Mouse (Mus musculus): ENCODE results near the gene Onecut1. TPM values are rescaled to one million over a fixed set of nuclear protein-coding genes. Genes with fewer than 3 reads are reported as not detected.

Onecut1 gene
- 2.7 and 3.8 TPM in 2 replicates for polyA plus RNA-seq (2012; rRNA removed)

GRCm38 (mm10) chr9:74861561-74861980 lies at the start of gene Onecut1:
Onecut1 (plus strand) TSS chr9:74861921.

Other genes starting within 250 kb of the Onecut1 start
- 25.8 and 26.7 TPM in 2 replicates for gene Fam214a, start 91.0 kb downstream of the Onecut1 start, polyA plus RNA-seq (2012; rRNA removed)
- gene Arpp19, start 175.7 kb downstream of the Onecut1 start, polyA plus RNA-seq (2012; rRNA removed), result 89.3 and 93.9 TPM in 2 replicates
- gene Myo5a, start 209.1 kb downstream of the Onecut1 start, polyA plus RNA-seq (2012; rRNA removed), result 45.8 and 46.1 TPM in 2 replicates